Mouse (Mus musculus): Measurements from ENCODE around the gene Prtn3.

GRCm38 (mm10) chr10:79849941-79850628 lies 24.2 kb upstream of the Prtn3 start:
- TF ChIP-seq CTCF (IDR thresholded peaks at IDR 0.05; ENCODE audit: borderline replicate concordance, insufficient read depth, low read length) (no peak), POLR2A (IDR thresholded peaks at IDR 0.05; ENCODE audit: low read depth, low read length) (no peak)

All from embryonic fibroblast, embryonic 13.5 days (primary cell).